Mouse (Mus musculus) embryonic facial prominence, embryonic 12.5 days (tissue): Measurements from ENCODE around the gene Kat8. TPM values are rescaled to one million over a fixed set of nuclear protein-coding genes. Genes with fewer than 3 reads are reported as not detected.
A peak's percentile ranks its signal among the peaks of the same experiment; 100 is the strongest.
"Not testable (repeated sequence)": the region's sequence is repeated elsewhere in the genome, so short reads cannot be mapped to it uniquely, and the experiment has no call there.

Source experiments
- ATAC-seq: fragments of 200-750 bp; cut with Nextera tagmentation; 2 replicates; pipeline ENCODE4 v1.8.0; 2017; ENCODE audit not compliant: insufficient number of reproducible peaks, insufficient read depth, low FRiP score, low TSS enrichment
- H3K27ac ChIP-seq: fragments of 300-500 bp; sonication (generic); 2 replicates; pipeline ENCODE4 v1.5.1; 2016; ENCODE audit warnings: mild to moderate bottlenecking
- H3K27me3 ChIP-seq: fragments of 300-500 bp; sonication (generic); 2 replicates; pipeline ENCODE4 v1.6.1; 2016; ENCODE audit warnings: mild to moderate bottlenecking, moderate library complexity
- H3K36me3 ChIP-seq: fragments of 300-500 bp; sonication (generic); 2 replicates; pipeline ENCODE4 v1.6.1; 2016; ENCODE audit warnings: mild to moderate bottlenecking
- H3K4me1 ChIP-seq: fragments of 300-500 bp; sonication (generic); 2 replicates; pipeline ENCODE4 v1.6.1; 2016
- H3K4me2 ChIP-seq: fragments of 300-500 bp; sonication (generic); replicated peaks from 2 replicates; pipeline ENCODE4 v1.6.1; 2016; ENCODE audit warnings: mild to moderate bottlenecking, moderate library complexity
- H3K4me3 ChIP-seq: fragments of 300-500 bp; sonication (generic); 2 replicates; pipeline ENCODE4 v1.5.1; 2016; ENCODE audit warnings: mild to moderate bottlenecking
- H3K9ac ChIP-seq: fragments of 300-500 bp; sonication (generic); 2 replicates; pipeline ENCODE4 v1.6.1; 2016; ENCODE audit warnings: mild to moderate bottlenecking, moderate library complexity
- H3K9me3 ChIP-seq: fragments of 300-500 bp; sonication (generic); 2 replicates; pipeline ENCODE4 v1.6.1; 2016; ENCODE audit warnings: mild to moderate bottlenecking, moderate library complexity
- WGBS: fragments of 180-500 bp; shearing (Covaris S2); methylation state at CpG from one replicate; pipeline ENCODE4 v1.1.7; 2016; 5-methylcytosine and 5-hydroxymethylcytosine counted together
- polyA plus RNA-seq: library from polyadenylated mRNA; unstranded; fragments of >200 nt; fragmentation: Nextera tagmentation; extraction: Ambion mirVana; gene quantifications from 2 replicates; pipeline ENCODE4 v1.2.1, GENCODE M21; 2016

Kat8 gene
- polyA plus RNA-seq, 1 experiment from 2014 or later = 50.9 TPM

DNA sequence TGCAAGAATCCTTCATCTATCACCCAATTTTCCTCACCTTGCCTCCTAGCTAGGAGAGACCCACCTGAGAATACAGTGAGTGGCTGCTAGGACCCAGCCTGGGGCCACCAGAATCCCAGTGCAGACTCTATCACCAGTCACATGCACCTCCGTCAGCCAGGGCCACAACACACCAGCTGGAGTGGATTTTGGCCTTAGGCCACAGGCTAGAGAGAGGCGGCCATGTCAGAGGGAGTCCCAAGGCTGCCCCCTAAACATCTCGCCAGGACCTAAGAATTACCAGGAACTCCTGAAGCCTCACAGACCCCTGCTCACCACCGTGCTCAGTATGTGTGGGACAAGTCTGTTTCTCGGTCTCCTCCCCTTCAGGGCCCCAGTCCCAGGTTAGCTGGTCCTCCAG, 21.8 kb downstream of the Kat8 start:
- H3K27me3 ChIP-seq = peaks cover 17% of the 10 kb centered on the region
- H3K4me1 ChIP-seq = peaks cover 44% of the 10 kb centered on the region
- ATAC-seq = no peak
- H3K4me3 ChIP-seq = no peak overlapping the region
- H3K36me3 ChIP-seq = no peaks in the 10 kb centered on the region
- H3K9me3 ChIP-seq = no peaks in the 10 kb centered on the region
- WGBS = 83% methylated on average over 5 of the region's 5 CpGs
- H3K9ac ChIP-seq = no peak overlapping the region
- H3K27ac ChIP-seq = no peak overlapping the region
- no peak overlapping the region for H3K4me2 ChIP-seq

DNA sequence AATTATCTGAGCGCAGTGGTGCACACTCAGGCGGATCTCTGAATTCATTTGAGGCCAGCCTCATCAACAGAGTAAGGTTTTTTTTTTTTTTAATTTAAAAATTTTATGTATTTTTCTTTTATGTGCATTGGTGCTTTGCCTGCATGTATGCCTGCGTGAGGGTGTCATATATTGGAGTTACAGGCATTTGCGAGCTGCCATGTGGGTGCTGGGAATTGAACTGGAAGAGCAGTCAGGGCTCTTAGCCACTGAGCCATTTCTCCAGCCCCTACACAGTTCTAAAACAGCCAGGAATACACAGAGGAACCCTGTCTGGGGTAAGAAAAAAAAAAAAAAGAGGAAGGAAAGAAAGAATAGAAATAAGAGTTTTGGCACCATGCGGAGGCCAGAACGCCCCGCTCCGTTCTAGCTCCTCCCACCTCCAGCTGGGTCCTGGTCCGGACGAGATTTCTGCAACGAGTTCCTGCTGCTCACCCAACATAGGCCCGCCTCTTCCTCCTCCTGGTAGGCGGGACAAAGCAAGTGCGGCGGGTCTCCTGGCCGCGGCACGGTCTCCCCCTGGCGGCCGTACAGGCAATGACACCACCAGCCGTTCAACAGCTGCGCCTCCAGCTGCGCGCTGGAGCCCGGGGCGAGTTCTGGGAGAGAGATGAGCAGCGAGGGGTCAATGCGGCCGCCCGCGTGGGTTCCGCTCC, 22.9 kb downstream of the Kat8 start:
- no peaks in the 10 kb centered on the region for H3K36me3 ChIP-seq
- ATAC-seq = peak; percentile 94
- H3K4me1 ChIP-seq = peaks cover 37% of the 10 kb centered on the region
- 7% methylated on average over 32 of the region's 32 CpGs for WGBS
- H3K9ac ChIP-seq = peak overlapping the region; percentile 73
- no peaks in the 10 kb centered on the region for H3K9me3 ChIP-seq
- H3K4me2 ChIP-seq = peak overlapping the region; percentile 93
- peak overlapping the region; percentile 18 for H3K27ac ChIP-seq
- peak overlapping the region; percentile 65 for H3K4me3 ChIP-seq
- H3K27me3 ChIP-seq = peaks cover 6% of the 10 kb centered on the region

DNA sequence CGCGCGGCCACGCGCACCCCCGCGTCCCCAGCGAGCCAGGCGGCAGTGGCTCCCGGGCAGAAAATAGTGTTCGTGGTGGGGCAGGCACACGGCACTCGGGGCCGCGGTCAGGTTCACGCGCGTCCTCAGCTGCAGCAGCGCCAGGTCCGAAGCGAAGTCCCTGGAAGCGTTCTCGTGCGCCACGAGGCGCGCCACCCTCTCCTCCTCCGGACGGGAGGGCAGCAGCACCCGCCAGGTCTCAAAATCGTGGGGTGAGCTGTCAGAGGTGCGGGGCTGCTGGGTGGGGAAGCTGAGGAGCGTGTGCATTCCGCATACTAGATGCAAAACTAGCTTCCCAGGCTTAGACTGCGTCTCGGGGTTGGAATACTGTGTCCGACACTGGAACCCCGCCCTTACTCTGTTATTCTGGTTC, 23.4 kb downstream of the Kat8 start:
- H3K36me3 ChIP-seq = no peaks in the 10 kb centered on the region
- H3K9ac ChIP-seq = peak overlapping the region; percentile 73
- peak; percentile 38 for ATAC-seq
- peak overlapping the region; percentile 65 for H3K4me3 ChIP-seq
- H3K27me3 ChIP-seq = 0 out of 2 replicates have a peak, but pooled peaks cover under 1% of the 10 kb centered on the region
- H3K9me3 ChIP-seq = no peaks in the 10 kb centered on the region
- H3K4me1 ChIP-seq = peaks cover 36% of the 10 kb centered on the region
- 2% methylated on average over 37 of the region's 38 CpGs for WGBS
- H3K27ac ChIP-seq = peak overlapping the region; percentile 18
- peak overlapping the region; percentile 93 for H3K4me2 ChIP-seq

- H3K4me1 ChIP-seq = peaks cover 34% of the 10 kb centered on the region
- WGBS = 58% methylated on average over 18 of the region's 18 CpGs
- ATAC-seq = no peak
- H3K9me3 ChIP-seq = no peaks in the 10 kb centered on the region
- no peaks in the 10 kb centered on the region for H3K36me3 ChIP-seq
- peak overlapping the region; percentile 73 for H3K9ac ChIP-seq
- peak overlapping the region; percentile 93 for H3K4me2 ChIP-seq
- H3K27ac ChIP-seq = no peak overlapping the region
- no peaks in the 10 kb centered on the region for H3K27me3 ChIP-seq
- H3K4me3 ChIP-seq = peak overlapping the region; percentile 65
These were observed 24.0 kb downstream of the Kat8 start for GRCm38 (mm10) chr7:127936216-127936884.

- H3K4me1 ChIP-seq, H3K9me3 ChIP-seq, H3K4me2 ChIP-seq, H3K27ac ChIP-seq, ATAC-seq, H3K9ac ChIP-seq, H3K4me3 ChIP-seq, H3K36me3 ChIP-seq: not testable (repeated sequence)
- H3K27me3 ChIP-seq = peaks cover 39% of the 10 kb centered on the region
- WGBS = 51% methylated on average over 2 of the region's 2 CpGs
These were observed 29.8 kb downstream of the Kat8 start for GRCm38 (mm10) chr7:127942097-127942496.

GRCm38 (mm10) chr7:127944614-127945013, 32.3 kb downstream of the Kat8 start:
- peak overlapping the region; percentile 27 for H3K4me2 ChIP-seq
- no peak overlapping the region for H3K9ac ChIP-seq
- no peak for ATAC-seq
- peaks cover 39% of the 10 kb centered on the region for H3K27me3 ChIP-seq
- no peaks in the 10 kb centered on the region for H3K9me3 ChIP-seq
- H3K36me3 ChIP-seq = no peaks in the 10 kb centered on the region
- 0 out of 2 replicates have a peak overlapping the region, but pooled peaks have one; percentile 9 for H3K4me3 ChIP-seq
- no peak overlapping the region for H3K27ac ChIP-seq
- H3K4me1 ChIP-seq = no peaks in the 10 kb centered on the region
- WGBS = 12% methylated on average over 23 of the region's 23 CpGs

- Histone ChIP-seq H3K9ac (no peak within 1 kb of the TSS), H3K36me3 (no peaks in the 10 kb centered on the region), H3K27me3 (peaks cover 39% of the 10 kb centered on the region), H3K27ac (no peak within 1 kb of the TSS), H3K4me1 (no peaks in the 10 kb centered on the region), H3K4me2 (no peak within 1 kb of the TSS), H3K4me3 (no peak within 1 kb of the TSS), H3K9me3 (no peaks in the 10 kb centered on the region)
- 71% methylated on average over 6 of the region's 6 CpGs for WGBS
- ATAC-seq = no peak
These were observed 34.2 kb downstream of the Kat8 start, which contains the start of gene Prss36 for GRCm38 (mm10) chr7:127946470-127947023. Prss36 (minus strand) TSS chr7:127946725.

DNA sequence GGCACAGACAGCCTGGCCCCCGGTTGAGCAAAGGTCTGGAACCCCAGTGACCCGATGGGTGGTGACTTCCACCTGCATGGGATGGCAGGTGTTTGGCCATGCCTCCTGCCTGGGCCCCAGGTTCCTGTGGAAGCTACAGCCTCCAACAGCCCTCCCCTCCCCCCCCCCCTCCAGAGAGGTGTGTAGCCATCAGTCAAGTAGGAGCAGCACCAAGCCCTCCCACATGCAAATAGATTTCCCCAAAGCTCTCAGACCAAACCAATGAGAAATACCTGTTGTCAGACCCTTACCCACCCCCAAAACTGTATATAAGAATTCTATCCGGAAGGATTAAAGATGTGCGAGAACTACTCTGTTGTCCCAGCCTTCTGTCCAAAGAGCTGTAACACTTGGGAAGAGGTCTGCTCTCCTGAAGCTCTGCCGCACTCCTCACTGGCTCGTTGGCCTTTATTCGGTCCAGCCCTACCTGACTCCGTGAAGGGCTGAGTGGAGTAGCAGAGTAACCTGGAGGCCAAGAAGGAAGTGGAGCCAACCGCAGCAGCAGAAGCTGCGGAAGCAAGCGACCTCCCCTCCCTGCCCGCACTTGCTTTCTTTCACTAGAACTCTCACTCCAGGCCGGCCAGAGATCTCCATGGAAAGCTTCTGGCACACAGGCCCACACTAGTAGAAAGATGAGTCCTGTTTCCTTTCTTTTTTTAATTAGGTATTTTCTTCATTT, 40.7 kb downstream of the Kat8 start:
- H3K4me2 ChIP-seq = no peak overlapping the region
- no peak overlapping the region for H3K27ac ChIP-seq
- H3K9me3 ChIP-seq = no peaks in the 10 kb centered on the region
- no peaks in the 10 kb centered on the region for H3K36me3 ChIP-seq
- H3K4me3 ChIP-seq = no peak overlapping the region
- H3K27me3 ChIP-seq = no peaks in the 10 kb centered on the region
- ATAC-seq = no peak
- WGBS = 37% methylated on average over 13 of the region's 13 CpGs
- no peaks in the 10 kb centered on the region for H3K4me1 ChIP-seq
- H3K9ac ChIP-seq = no peak overlapping the region

- WGBS = 69% methylated on average over 5 of the region's 5 CpGs
- Histone ChIP-seq H3K27ac (no peak overlapping the region), H3K4me3 (no peak overlapping the region), H3K27me3 (no peaks in the 10 kb centered on the region), H3K9me3 (no peaks in the 10 kb centered on the region), H3K4me2 (no peak overlapping the region), H3K36me3 (no peaks in the 10 kb centered on the region), H3K4me1 (no peaks in the 10 kb centered on the region), H3K9ac (no peak overlapping the region)
- ATAC-seq = no peak
These were observed 47.0 kb downstream of the Kat8 start for GRCm38 (mm10) chr7:127959364-127959763.

DNA sequence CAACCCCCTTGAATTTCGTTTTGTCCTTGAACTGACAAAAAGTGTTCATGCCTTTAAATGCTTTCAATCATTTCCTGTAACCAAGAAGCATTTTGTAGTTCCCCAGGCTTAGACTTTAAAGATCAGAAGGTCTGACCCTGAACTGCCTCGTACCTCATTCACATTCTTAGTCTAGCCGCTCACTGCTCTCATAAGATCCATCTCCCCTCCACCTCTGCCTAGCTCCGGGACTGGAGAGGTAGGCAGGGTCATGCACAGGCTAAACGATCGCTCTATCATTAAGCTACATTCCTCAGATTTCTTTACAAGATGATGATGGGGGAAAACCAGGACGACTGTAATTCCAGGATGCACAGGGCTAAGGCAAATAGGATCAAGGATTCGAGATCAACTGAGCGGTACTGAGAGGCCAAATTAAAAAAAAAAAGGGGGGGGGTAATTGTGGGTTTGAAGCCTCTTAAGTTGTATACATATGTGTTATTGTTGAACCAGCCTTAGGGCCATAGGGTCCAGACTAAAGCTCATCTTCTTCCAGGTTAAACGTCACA, 54.1 kb downstream of the Kat8 start:
- Histone ChIP-seq H3K4me1 (peaks cover 12% of the 10 kb centered on the region), H3K9ac (peak overlapping the region; percentile 87), H3K36me3 (peaks cover 18% of the 10 kb centered on the region), H3K4me2 (peak overlapping the region; percentile 61), H3K27ac (peak overlapping the region; percentile 94), H3K9me3 (no peaks in the 10 kb centered on the region), H3K27me3 (no peaks in the 10 kb centered on the region), H3K4me3 (peak overlapping the region; percentile 68)
- no peak for ATAC-seq
- WGBS = 8% methylated on average over 10 of the region's 10 CpGs
